10 mouse cellular contexts compared by ENCODE assay signal in the genomic region with DNA sequence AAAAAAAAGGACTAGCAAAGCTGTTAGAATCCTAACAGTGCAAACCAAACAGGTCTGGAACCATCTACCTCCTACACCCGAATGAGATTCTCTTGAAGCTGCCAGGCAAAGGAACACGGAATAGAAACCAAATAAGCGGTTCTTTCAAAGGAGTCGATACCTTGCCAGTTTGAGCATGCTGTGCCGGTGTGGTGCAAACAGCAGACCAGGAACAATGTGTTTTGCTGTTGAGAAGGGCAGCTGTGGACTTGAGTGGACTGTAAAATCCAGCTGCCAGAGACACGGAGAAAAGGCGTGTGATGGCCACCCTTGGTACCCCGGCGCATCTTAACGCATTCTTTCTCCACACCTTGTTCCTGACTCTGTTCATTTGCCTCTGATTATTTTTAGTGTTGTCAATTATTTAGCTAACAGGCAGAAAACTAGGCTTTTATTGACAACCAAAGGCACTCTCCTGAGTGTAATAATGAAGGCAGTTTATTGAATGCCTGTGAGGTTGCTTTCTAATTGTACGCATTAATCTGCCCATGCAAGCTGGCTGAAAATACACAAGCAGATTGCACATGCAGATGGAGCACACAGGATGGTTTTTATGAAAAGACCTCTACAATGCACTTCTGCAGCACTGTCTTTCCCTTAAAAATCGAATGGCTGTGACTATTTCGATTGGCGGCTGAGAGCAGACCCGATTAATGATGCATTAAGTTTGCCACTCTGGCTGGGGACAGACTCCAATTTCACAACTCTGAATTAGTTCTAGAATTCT. TPM values are rescaled to one million over a fixed set of nuclear protein-coding genes. Genes with fewer than 3 reads are reported as not detected.
DNase-seq lines count a peak whose midpoint lies in the region; ATAC-seq and TF ChIP-seq lines count a peak whose summit lies in the region.
"Had no signal": no experiment of that assay in that cellular context is flagged by ENCODE, and none has a peak within 500 bp of the region (broad histone marks: within the 10 kb centered on the region; RNA-seq: fewer than 3 reads in every experiment).

No protein-coding gene starts in this region.

- peak; percentile 15 to 40 for DNase-seq in cerebellum, adult 2 months
- DNase-seq in cerebellum, adult 9-11 months: no peak
- DNase-seq in forebrain, embryonic 11.5 days (ENCODE audit: low spot score): no peak
- peak; percentile 59 for DNase-seq in hindbrain, postnatal 0 days (ENCODE audit: low spot score)
- DNase-seq in midbrain, embryonic 11.5 days (ENCODE audit: low spot score, missing footprints): peak; percentile 92
- DNase-seq in heart, postnatal 36 days: no peak
- no peak for DNase-seq in embryo, embryonic 9.5 days (ENCODE audit: extremely low spot score)
- DNase-seq in heart, postnatal 25 days (ENCODE audit: low spot score): no peak
- DNase-seq: lung, embryonic 14.5 days had no signal

- H3K27ac ChIP-seq in cerebellum, adult 2 months (ENCODE audit: insufficient read depth, low read length): no peak overlapping the region
- H3K27ac ChIP-seq in forebrain, embryonic 11.5 days (ENCODE audit: low read depth, low read length): peak overlapping the region; percentile 37; the same call in 1 of the 2 replicates
- H3K27ac ChIP-seq in hindbrain, postnatal 0 days: no peak overlapping the region
- peak overlapping the region; percentile 47; the same call in 1 of the 2 replicates for H3K27ac ChIP-seq in midbrain, embryonic 11.5 days (ENCODE audit: low read depth, low read length)

- no peaks in the 10 kb centered on the region for H3K36me3 ChIP-seq in forebrain, embryonic 11.5 days (ENCODE audit: control insufficient read depth, insufficient read depth, low read length)
- no peaks in the 10 kb centered on the region for H3K36me3 ChIP-seq in hindbrain, postnatal 0 days (ENCODE audit: insufficient read depth, low read length)
- no peaks in the 10 kb centered on the region for H3K36me3 ChIP-seq in midbrain, embryonic 11.5 days (ENCODE audit: control insufficient read depth, insufficient read depth, low read length)
- H3K36me3 ChIP-seq: G1E had no signal

- peak overlapping the region; percentile 18; the same call in 1 of the 2 replicates for H3K4me2 ChIP-seq in forebrain, embryonic 11.5 days (ENCODE audit: low read depth, low read length, severe bottlenecking)
- peak overlapping the region; percentile 51 for H3K4me2 ChIP-seq in hindbrain, postnatal 0 days (ENCODE audit: low read depth, low read length)
- H3K4me2 ChIP-seq in midbrain, embryonic 11.5 days: peak overlapping the region; percentile 36
- H3K4me2 ChIP-seq: lung, embryonic 14.5 days had no signal

- intact Hi-C loops in heart, postnatal 36 days (cut with DNase I): no loop called here
- intact Hi-C loops in heart, postnatal 25 days (cut with DNase I): no loop called here

- no peaks in the 10 kb centered on the region; the same call in 1 of the 2 replicates for H3K9me3 ChIP-seq in forebrain, embryonic 11.5 days (ENCODE audit: control insufficient read depth, low read length)
- no peaks in the 10 kb centered on the region for H3K9me3 ChIP-seq in hindbrain, postnatal 0 days (ENCODE audit: low read length)
- peaks cover 5% of the 10 kb centered on the region; the same call in 1 of the 2 replicates for H3K9me3 ChIP-seq in midbrain, embryonic 11.5 days (ENCODE audit: control insufficient read depth, low read length)

- no peak for TF ChIP-seq CTCF in cerebellum, adult 2 months (IDR thresholded peaks at IDR 0.05; ENCODE audit: borderline replicate concordance, insufficient read depth, low read depth, low read length)
- TF ChIP-seq CTCF in hindbrain, postnatal 0 days (IDR thresholded peaks at IDR 0.05; ENCODE audit: low read depth): no peak

- 9% methylated on average over 15 of the region's 15 CpGs for WGBS in cerebellum, adult 2 months
- 57% methylated on average over 15 of the region's 15 CpGs for WGBS in forebrain, embryonic 11.5 days
- 18% methylated on average over 15 of the region's 15 CpGs for WGBS in hindbrain, postnatal 0 days
- 36% methylated on average over 15 of the region's 15 CpGs for WGBS in midbrain, embryonic 11.5 days

- no peak for ATAC-seq in forebrain, embryonic 11.5 days (replicated peaks; ENCODE audit: low FRiP score)
- no peak; the same call in 1 of the 2 replicates for ATAC-seq in hindbrain, postnatal 0 days
- 0 out of 2 replicates have a peak, but pooled peaks have one; percentile 19 for ATAC-seq in midbrain, embryonic 11.5 days (ENCODE audit: low FRiP score)

- H3K4me1 ChIP-seq in cerebellum, adult 2 months (ENCODE audit: control insufficient read depth, insufficient read depth, low read length): peaks cover 7% of the 10 kb centered on the region; the same call in 1 of the 2 replicates
- H3K4me1 ChIP-seq in forebrain, embryonic 11.5 days (replicated peaks; ENCODE audit: control insufficient read depth, insufficient read depth, low read length): 0 out of 2 replicates have a peak, but pooled peaks cover 4% of the 10 kb centered on the region
- no peaks in the 10 kb centered on the region for H3K4me1 ChIP-seq in hindbrain, postnatal 0 days (ENCODE audit: insufficient read depth, low read length)
- peaks cover 11% of the 10 kb centered on the region for H3K4me1 ChIP-seq in midbrain, embryonic 11.5 days (ENCODE audit: control insufficient read depth, insufficient read depth, low read length)

- no peak for TF ChIP-seq POLR2A in cerebellum, adult 2 months (IDR thresholded peaks at IDR 0.05; ENCODE audit: borderline replicate concordance, insufficient read depth, low read length)

- H3K4me3 ChIP-seq in cerebellum, adult 2 months (replicated peaks; ENCODE audit: insufficient read depth, low read depth, low read length): peak overlapping the region; percentile 42
- H3K4me3 ChIP-seq in forebrain, embryonic 11.5 days (ENCODE audit: low read depth, low read length): no peak overlapping the region
- H3K4me3 ChIP-seq in hindbrain, postnatal 0 days (ENCODE audit: low read length): peak overlapping the region; percentile 7
- 0 out of 2 replicates have a peak overlapping the region, but pooled peaks have one; percentile 10 for H3K4me3 ChIP-seq in midbrain, embryonic 11.5 days (ENCODE audit: low read depth, low read length)

- H3K9ac ChIP-seq in forebrain, embryonic 11.5 days (ENCODE audit: low read length): no peak overlapping the region
- H3K9ac ChIP-seq in hindbrain, postnatal 0 days (replicated peaks; ENCODE audit: low read length): 0 out of 2 replicates have a peak overlapping the region, but pooled peaks have one; percentile 17
- H3K9ac ChIP-seq in midbrain, embryonic 11.5 days (ENCODE audit: low read length): no peak overlapping the region
- H3K9ac ChIP-seq: lung, embryonic 14.5 days had no signal

- H3K27me3 ChIP-seq in cerebellum, adult 2 months (ENCODE audit: control insufficient read depth, insufficient read depth, low read length): no peaks in the 10 kb centered on the region; the same call in 1 of the 2 replicates
- H3K27me3 ChIP-seq in forebrain, embryonic 11.5 days (ENCODE audit: control insufficient read depth, insufficient read depth, low read length): no peaks in the 10 kb centered on the region
- H3K27me3 ChIP-seq in hindbrain, postnatal 0 days (ENCODE audit: insufficient read depth, low read length): no peaks in the 10 kb centered on the region
- no peaks in the 10 kb centered on the region; the same call in 1 of the 2 replicates for H3K27me3 ChIP-seq in midbrain, embryonic 11.5 days (ENCODE audit: control insufficient read depth, insufficient read depth, low read length)

RNA-seq across cellular contexts. Expression of gene Epsti1, which starts 38.9 kb away (rescaled TPM):
- polyA plus RNA-seq in cerebellum, adult 2 months (2012; rRNA removed): 0.25 and 0.28 TPM in 2 replicates
- 0.16 and 0.19 TPM in 2 replicates for polyA plus RNA-seq in forebrain, embryonic 11.5 days (2014; fragmentation: Nextera tagmentation; extraction: Ambion mirVana)
- 0.16 and 0.22 TPM in 2 replicates for total RNA-seq in hindbrain, postnatal 0 days (2014; rRNA removed)
- polyA plus RNA-seq in hindbrain, postnatal 0 days (2015; fragmentation: Nextera tagmentation; extraction: Ambion mirVana): 0.41 and 0.76 TPM in 2 replicates
- polyA plus RNA-seq in midbrain, embryonic 11.5 days (2014; fragmentation: Nextera tagmentation; extraction: Ambion mirVana): 0.31 and 0.44 TPM in 2 replicates
- 1 to 10 TPM in 1 of 2 experiments, under 1 TPM in 1; 0.56 to 1.2 TPM for total RNA-seq in heart, postnatal 36 days (2021)
- total RNA-seq in heart, postnatal 25 days (2021): under 1 TPM; 0.52 to 0.81 TPM
- total RNA-seq: G1E had no signal
- polyA plus RNA-seq: G1E had no signal

Comparison
In these comparisons a context has a peak if more than half of its experiments do, and no peak if none do; other contexts are left out.
1. DNase-seq: peak in cerebellum, adult 2 months (2 of 2), hindbrain, postnatal 0 days (single experiment) and midbrain, embryonic 11.5 days (single experiment); none in cerebellum, adult 9-11 months (single experiment), forebrain, embryonic 11.5 days (single experiment), heart, postnatal 36 days (0 of 2), embryo, embryonic 9.5 days (single experiment) and heart, postnatal 25 days (single experiment).
2. H3K27ac ChIP-seq: peak in forebrain, embryonic 11.5 days (single experiment) and midbrain, embryonic 11.5 days (single experiment); none in cerebellum, adult 2 months (single experiment) and hindbrain, postnatal 0 days (single experiment).
3. Peak in every context shown above with its lines, with median percentiles within 50 percentile points of each other: H3K4me2 ChIP-seq.